Mouse (Mus musculus) hindbrain, postnatal 0 days (tissue): ENCODE measurements around the gene Rsrp1. TPM values are rescaled to one million over a fixed set of nuclear protein-coding genes. Genes with fewer than 3 reads are reported as not detected.

Source experiments
- ATAC-seq: fragments of 200-750 bp; cut with Nextera tagmentation; 2 replicates; pipeline ENCODE4 v1.8.0; 2017; ENCODE audit warnings: mild to moderate bottlenecking, moderate TSS enrichment, moderate library complexity
- DNase-seq: peaks from one replicate; pipeline ENCODE4 v3.0.0-alpha.2; 2015; ENCODE audit warnings: low spot score
- H3K27ac ChIP-seq: fragments of 300-500 bp; sonication (generic); 2 replicates; pipeline ENCODE4 v1.5.1; 2014; ENCODE audit warnings: mild to moderate bottlenecking
- H3K27me3 ChIP-seq: fragments of 300-500 bp; sonication (generic); 2 replicates; pipeline ENCODE4 v1.6.1; 2014; ENCODE audit warnings: low read length, mixed read lengths; ENCODE audit not compliant: insufficient read depth
- H3K36me3 ChIP-seq: fragments of 300-500 bp; sonication (generic); 2 replicates; pipeline ENCODE4 v1.6.1; 2014; ENCODE audit warnings: low read length, mixed read lengths; ENCODE audit not compliant: insufficient read depth
- H3K4me1 ChIP-seq: fragments of 300-500 bp; sonication (generic); 2 replicates; pipeline ENCODE4 v1.6.1; 2014; ENCODE audit warnings: antibody characterized with exemption, low read length, mixed read lengths; ENCODE audit not compliant: insufficient read depth
- H3K4me2 ChIP-seq: fragments of 300-500 bp; sonication (generic); 2 replicates; pipeline ENCODE4 v1.6.1; 2014; ENCODE audit warnings: low read depth, mild to moderate bottlenecking, low read length, moderate library complexity, mixed read lengths
- H3K4me3 ChIP-seq: fragments of 300-500 bp; sonication (generic); 2 replicates; pipeline ENCODE4 v1.5.1; 2014; ENCODE audit warnings: low read length
- H3K9ac ChIP-seq: fragments of 300-500 bp; sonication (generic); replicated peaks from 2 replicates; pipeline ENCODE4 v1.6.1; 2014; ENCODE audit warnings: mild to moderate bottlenecking, low read length, moderate library complexity, mixed read lengths
- H3K9me3 ChIP-seq: fragments of 300-500 bp; sonication (generic); 2 replicates; pipeline ENCODE4 v1.6.1; 2016; ENCODE audit warnings: low read length, mixed read lengths
- CTCF ChIP-seq: IDR thresholded peaks from 2 replicates; pipeline ENCODE4 v1.5.1; 2016; ENCODE audit warnings: antibody characterized with exemption, control low read depth, low read depth
- WGBS: fragments of 180-500 bp; shearing (Covaris S2); extraction: QIAGEN DNeasy Blood & Tissue Kit; methylation state at CpG from one replicate; pipeline ENCODE4 v1.1.7; 2014; 5-methylcytosine and 5-hydroxymethylcytosine counted together
- polyA plus RNA-seq: library from polyadenylated mRNA; unstranded; fragments of >200 nt; fragmentation: Nextera tagmentation; extraction: Ambion mirVana; gene quantifications from 2 replicates; pipeline ENCODE4 v1.2.1, GENCODE M21; 2015
- total RNA-seq: library from RNA; depleted of rRNA; stranded (reverse); fragments of >200 nt; gene quantifications from 2 replicates; pipeline ENCODE4 v1.2.3, GENCODE M21; 2014

Gene Rsrp1
- total and polyA plus RNA-seq, 2 experiments from 2014 or later: 112 to 256 TPM

- Histone ChIP-seq H3K4me1 (no peaks in the 10 kb centered on the region), H3K4me3 (no peak overlapping the region), H3K9ac (no peak overlapping the region), H3K27ac (no peak overlapping the region), H3K27me3 (0 out of 2 replicates have a peak, but pooled peaks cover 4% of the 10 kb centered on the region), H3K36me3 (no peaks in the 10 kb centered on the region), H3K4me2 (no peak overlapping the region), H3K9me3 (no peaks in the 10 kb centered on the region)
- no peak for TF ChIP-seq CTCF
- ATAC-seq: no peak
- whole genome bisulfite sequencing: 84% methylated on average over 3 of the region's 3 CpGs
- DNase-seq: no peak
These were observed 32.5 kb downstream of the Rsrp1 start for GRCm38 (mm10) chr4:134955845-134956244.

- WGBS: 18% methylated on average over 3 of the region's 3 CpGs
- no peaks in the 10 kb centered on the region for H3K9me3 ChIP-seq
These were observed 32.9 kb downstream of the Rsrp1 start for GRCm38 (mm10) chr4:134956328-134956727.

DNA sequence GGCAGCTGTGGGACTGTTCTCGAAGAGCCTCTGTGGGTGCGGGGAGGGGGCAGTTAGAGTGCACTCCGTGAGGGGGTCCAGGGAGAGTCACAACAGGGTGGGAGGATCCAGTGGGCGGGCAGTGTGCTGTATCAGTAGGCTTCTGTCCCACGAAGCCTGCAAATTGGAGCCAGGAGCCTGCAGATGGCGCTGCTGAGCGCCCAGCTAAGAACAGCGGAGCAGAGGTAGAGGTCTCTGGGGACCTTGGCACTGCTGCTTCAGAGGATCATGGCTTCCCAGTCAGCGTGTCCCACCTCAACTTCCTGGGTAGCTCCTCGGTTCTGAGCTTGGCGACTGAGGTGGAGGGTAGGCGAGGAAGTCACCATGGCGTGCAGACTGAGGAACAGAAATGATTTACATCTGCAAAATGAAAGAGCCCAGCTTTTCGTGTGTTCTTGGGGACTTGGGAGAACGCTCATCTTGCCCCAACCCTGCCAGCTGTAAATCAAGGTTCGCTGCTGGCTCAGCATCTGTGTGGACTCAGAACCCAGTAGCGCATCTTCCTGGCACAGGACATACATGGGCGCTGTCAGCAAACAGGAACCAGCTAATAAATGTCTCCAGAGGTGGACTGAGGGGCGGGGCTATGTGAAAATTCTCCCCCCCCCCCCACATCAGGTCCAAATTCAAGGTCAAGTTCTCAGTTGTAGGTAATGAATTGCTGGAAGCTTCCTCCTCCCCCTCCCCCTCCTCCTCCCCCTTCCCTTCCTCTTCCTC lies 39.8 kb downstream of the Rsrp1 start:
- H3K36me3 ChIP-seq: no peaks in the 10 kb centered on the region
- whole genome bisulfite sequencing: 28% methylated on average over 19 of the region's 19 CpGs
- no peak overlapping the region for H3K9ac ChIP-seq
- DNase-seq: peak; percentile 83
- ATAC-seq: no peak
- no peaks in the 10 kb centered on the region for H3K9me3 ChIP-seq
- H3K27ac ChIP-seq: no peak overlapping the region
- H3K4me3 ChIP-seq: no peak overlapping the region
- peak overlapping the region; percentile 36; the same call in 1 of the 2 replicates for H3K4me2 ChIP-seq
- peaks cover 7% of the 10 kb centered on the region; the same call in 1 of the 2 replicates for H3K27me3 ChIP-seq
- peak; percentile 74 for TF ChIP-seq CTCF
- H3K4me1 ChIP-seq: no peaks in the 10 kb centered on the region

More at GRCm38 (mm10) chr4:134956328-134956727, 32.9 kb downstream of the Rsrp1 start:
- 0 out of 2 replicates have a peak, but pooled peaks have one; percentile 47 for ATAC-seq
- Histone ChIP-seq H3K4me2 (no peak overlapping the region), H3K36me3 (no peaks in the 10 kb centered on the region), H3K27me3 (0 out of 2 replicates have a peak, but pooled peaks cover 4% of the 10 kb centered on the region), H3K4me1 (no peaks in the 10 kb centered on the region), H3K9ac (no peak overlapping the region), H3K4me3 (no peak overlapping the region), H3K27ac (no peak overlapping the region)
- DNase-seq: peak; percentile 72
- peak; percentile 67 for TF ChIP-seq CTCF

- Histone ChIP-seq H3K4me2 (no peak overlapping the region), H3K4me1 (no peaks in the 10 kb centered on the region), H3K27ac (no peak overlapping the region), H3K4me3 (no peak overlapping the region), H3K9me3 (no peaks in the 10 kb centered on the region), H3K9ac (no peak overlapping the region), H3K36me3 (no peaks in the 10 kb centered on the region), H3K27me3 (no peaks in the 10 kb centered on the region)
- DNase-seq: no peak
- ATAC-seq: no peak
- TF ChIP-seq CTCF: no peak
- WGBS: 81% methylated on average over 20 of the region's 20 CpGs
These were observed 44.7 kb downstream of the Rsrp1 start for GRCm38 (mm10) chr4:134967887-134968604.

- Histone ChIP-seq H3K27ac (no peak overlapping the region), H3K36me3 (no peaks in the 10 kb centered on the region), H3K4me1 (no peaks in the 10 kb centered on the region), H3K9ac (no peak overlapping the region), H3K27me3 (no peaks in the 10 kb centered on the region), H3K4me3 (no peak overlapping the region), H3K4me2 (no peak overlapping the region), H3K9me3 (no peaks in the 10 kb centered on the region)
- DNase-seq: no peak
- 83% methylated on average over 18 of the region's 18 CpGs for WGBS
- TF ChIP-seq CTCF: no peak
- no peak for ATAC-seq
These were observed 45.2 kb downstream of the Rsrp1 start for GRCm38 (mm10) chr4:134968605-134968976.

- DNase-seq (no peak), ATAC-seq (peak; percentile 64; the same call in 1 of the 2 replicates)
- Histone ChIP-seq H3K36me3 (no peaks in the 10 kb centered on the region), H3K4me2 (no peak overlapping the region), H3K27ac (no peak overlapping the region), H3K9ac (no peak overlapping the region), H3K4me1 (no peaks in the 10 kb centered on the region), H3K4me3 (no peak overlapping the region), H3K27me3 (no peaks in the 10 kb centered on the region), H3K9me3 (no peaks in the 10 kb centered on the region)
- WGBS: 26% methylated on average over 14 of the region's 14 CpGs
- TF ChIP-seq CTCF: peak; percentile 60
These were observed 52.0 kb downstream of the Rsrp1 start for GRCm38 (mm10) chr4:134975261-134975928.
